Mouse (Mus musculus) embryonic facial prominence, embryonic 15.5 days (tissue): ENCODE measurements around the gene Chd4. TPM values are rescaled to one million over a fixed set of nuclear protein-coding genes. Genes with fewer than 3 reads are reported as not detected.
"Not testable (repeated sequence)": the region's sequence is repeated elsewhere in the genome, so short reads cannot be mapped to it uniquely, and the experiment has no call there.

Experiments
- ATAC-seq: fragments of 200-750 bp; cut with Nextera tagmentation; 2 replicates; pipeline ENCODE4 v1.8.0; 2017; ENCODE audit warnings: low read depth, moderate TSS enrichment; ENCODE audit not compliant: insufficient number of reproducible peaks, low FRiP score, low TSS enrichment
- H3K27ac ChIP-seq: fragments of 300-500 bp; sonication (generic); replicated peaks from 2 replicates; pipeline ENCODE4 v1.5.1; 2015; ENCODE audit warnings: mild to moderate bottlenecking, inconsistent platforms
- H3K27me3 ChIP-seq: fragments of 300-500 bp; sonication (generic); 2 replicates; pipeline ENCODE4 v1.6.1; 2015; ENCODE audit warnings: inconsistent platforms
- H3K36me3 ChIP-seq: fragments of 300-500 bp; sonication (generic); 2 replicates; pipeline ENCODE4 v1.6.1; 2015; ENCODE audit warnings: mild to moderate bottlenecking, inconsistent platforms
- H3K4me1 ChIP-seq: fragments of 300-500 bp; sonication (generic); 2 replicates; pipeline ENCODE4 v1.6.1; 2015; ENCODE audit warnings: inconsistent platforms
- H3K4me2 ChIP-seq: fragments of 300-500 bp; sonication (generic); replicated peaks from 2 replicates; pipeline ENCODE4 v1.6.1; 2015; ENCODE audit warnings: mild to moderate bottlenecking, inconsistent platforms
- H3K4me3 ChIP-seq: fragments of 300-500 bp; sonication (generic); replicated peaks from 2 replicates; pipeline ENCODE4 v1.5.1; 2015; ENCODE audit warnings: mild to moderate bottlenecking, inconsistent platforms
- H3K9ac ChIP-seq: fragments of 300-500 bp; sonication (generic); 2 replicates; pipeline ENCODE4 v1.6.1; 2015; ENCODE audit warnings: inconsistent platforms
- H3K9me3 ChIP-seq: fragments of 300-500 bp; sonication (generic); replicated peaks from 2 replicates; pipeline ENCODE4 v1.6.1; 2016; ENCODE audit warnings: inconsistent platforms
- WGBS: fragments of 180-500 bp; shearing (Covaris S2); methylation state at CpG from one replicate; pipeline ENCODE4 v1.1.7; 2015; 5-methylcytosine and 5-hydroxymethylcytosine counted together
- polyA plus RNA-seq: library from polyadenylated mRNA; unstranded; fragments of >200 nt; fragmentation: Nextera tagmentation; extraction: Ambion mirVana; gene quantifications from 2 replicates; pipeline ENCODE4 v1.2.1, GENCODE M21; 2015

Gene Chd4
- polyA plus RNA-seq, 1 experiment from 2014 or later = 70.8 TPM

DNA sequence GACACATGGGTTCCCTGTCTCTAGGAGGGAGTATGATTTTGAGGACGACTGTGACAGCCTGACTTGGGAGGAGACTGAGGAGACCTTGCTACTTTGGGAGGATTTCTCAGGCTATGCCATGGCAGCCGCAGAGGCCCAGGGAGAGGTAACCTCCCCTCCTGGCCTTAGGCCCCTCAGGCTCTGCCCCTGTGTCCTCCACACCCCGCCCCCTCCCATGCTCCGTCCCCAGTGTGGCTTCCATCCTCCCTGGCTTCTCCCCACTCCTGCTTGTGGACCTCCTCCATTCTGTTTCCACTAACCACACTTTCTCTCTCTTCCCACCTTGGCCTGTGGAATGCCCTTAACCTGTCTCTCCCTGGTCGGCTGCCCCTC, 57.2 kb downstream of the Chd4 start:
- ATAC-seq = no peak
- no peaks in the 10 kb centered on the region for H3K27me3 ChIP-seq
- H3K27ac ChIP-seq = 0 out of 2 replicates have a peak overlapping the region, but pooled peaks have one; percentile 11
- H3K4me3 ChIP-seq = no peak overlapping the region
- peaks cover 30% of the 10 kb centered on the region for H3K36me3 ChIP-seq
- peaks cover 24% of the 10 kb centered on the region for H3K4me1 ChIP-seq
- H3K9me3 ChIP-seq = no peaks in the 10 kb centered on the region
- no peak overlapping the region for H3K4me2 ChIP-seq
- WGBS = 69% methylated on average over 5 of the region's 5 CpGs
- no peak overlapping the region for H3K9ac ChIP-seq

DNA sequence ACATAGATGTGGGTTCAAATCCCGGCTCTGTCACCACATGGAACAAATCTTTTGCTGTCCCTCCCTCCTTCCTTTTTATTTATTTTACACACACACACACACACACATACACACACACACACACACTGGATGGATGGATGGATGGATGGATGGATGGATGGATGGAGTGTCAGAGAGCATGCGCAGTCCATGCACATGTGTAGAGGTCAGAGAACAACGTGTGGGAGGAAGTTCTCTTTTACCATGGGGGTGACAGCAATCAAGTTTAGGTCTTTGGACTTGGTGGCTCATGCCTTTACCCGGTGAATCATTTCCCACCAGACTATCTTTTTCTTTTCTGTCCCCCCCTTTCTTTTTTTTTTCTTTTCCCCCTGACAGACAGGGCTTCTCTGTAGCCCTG, 57.9 kb downstream of the Chd4 start:
- Histone ChIP-seq H3K4me1 (peaks cover 17% of the 10 kb centered on the region), H3K9me3 (no peaks in the 10 kb centered on the region), H3K36me3 (peaks cover 33% of the 10 kb centered on the region), H3K9ac (no peak overlapping the region), H3K4me2 (no peak overlapping the region), H3K4me3 (no peak overlapping the region), H3K27me3 (no peaks in the 10 kb centered on the region), H3K27ac (no peak overlapping the region)
- WGBS = 84% methylated on average over 4 of the region's 4 CpGs
- ATAC-seq = no peak

DNA sequence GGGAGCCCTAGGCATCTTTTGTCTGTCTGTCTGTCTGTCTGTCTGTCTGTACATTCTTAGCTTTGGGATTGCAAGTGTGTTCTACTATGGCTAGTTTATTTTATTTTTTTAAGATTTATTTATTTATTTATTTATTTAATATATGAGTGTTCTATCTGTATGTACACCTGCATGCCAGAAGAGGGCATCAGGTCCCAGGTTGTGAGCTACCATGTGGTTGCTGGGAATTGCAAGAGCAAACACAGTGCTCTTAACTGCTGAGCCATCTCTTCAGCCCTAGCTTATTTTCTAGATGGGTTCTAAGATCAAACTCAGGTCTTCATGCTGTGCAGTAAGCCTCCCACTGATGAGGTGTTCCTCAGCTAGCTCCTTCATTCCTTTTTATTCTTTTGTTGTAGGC, 58.8 kb downstream of the Chd4 start:
- no peak overlapping the region for H3K4me2 ChIP-seq
- no peak overlapping the region for H3K4me3 ChIP-seq
- no peak overlapping the region for H3K27ac ChIP-seq
- H3K27me3 ChIP-seq = no peaks in the 10 kb centered on the region
- peaks cover 10% of the 10 kb centered on the region; the same call in 1 of the 2 replicates for H3K4me1 ChIP-seq
- no peak for ATAC-seq
- peaks cover 41% of the 10 kb centered on the region for H3K36me3 ChIP-seq
- H3K9me3 ChIP-seq = no peaks in the 10 kb centered on the region
- H3K9ac ChIP-seq = no peak overlapping the region

DNA sequence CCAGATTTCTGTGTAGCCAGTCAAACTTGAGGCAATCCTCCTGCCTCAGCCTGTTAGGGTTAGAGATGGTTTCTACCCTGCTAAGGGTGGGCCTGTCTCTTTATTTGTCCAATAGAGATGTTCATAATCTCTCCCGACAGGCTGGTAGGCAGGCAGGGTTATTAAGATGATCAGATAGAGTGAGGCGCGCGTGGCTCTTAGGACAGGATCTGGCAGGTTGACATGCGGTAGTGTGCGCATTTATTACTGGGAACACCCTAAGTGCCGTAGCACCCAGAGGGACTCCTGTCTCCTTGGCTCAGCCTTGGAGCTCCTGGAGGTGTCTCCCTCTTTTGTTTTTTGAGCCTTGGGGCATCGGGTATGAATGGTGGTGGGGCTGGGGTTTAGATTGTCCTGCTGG, 59.5 kb downstream of the Chd4 start:
- no peak overlapping the region for H3K9ac ChIP-seq
- peaks cover 48% of the 10 kb centered on the region for H3K36me3 ChIP-seq
- WGBS = 73% methylated on average over 8 of the region's 8 CpGs

GRCm38 (mm10) chr6:125156491-125156890, 60.7 kb downstream of the Chd4 start:
- no peak overlapping the region for H3K27ac ChIP-seq
- H3K9ac ChIP-seq = no peak overlapping the region
- 93% methylated on average over 3 of the region's 3 CpGs for WGBS
- no peaks in the 10 kb centered on the region for H3K27me3 ChIP-seq
- H3K9me3 ChIP-seq = no peaks in the 10 kb centered on the region
- no peak overlapping the region for H3K4me3 ChIP-seq
- peaks cover 60% of the 10 kb centered on the region for H3K36me3 ChIP-seq
- peaks cover 23% of the 10 kb centered on the region for H3K4me1 ChIP-seq
- ATAC-seq = no peak
- H3K4me2 ChIP-seq = no peak overlapping the region

More for the DNA sequence above, 59.5 kb downstream of the Chd4 start:
- Histone ChIP-seq H3K4me1 (peaks cover 11% of the 10 kb centered on the region), H3K27ac (no peak overlapping the region), H3K4me2 (no peak overlapping the region), H3K9me3 (no peaks in the 10 kb centered on the region), H3K27me3 (no peaks in the 10 kb centered on the region), H3K4me3 (no peak overlapping the region)
- ATAC-seq = no peak

DNA sequence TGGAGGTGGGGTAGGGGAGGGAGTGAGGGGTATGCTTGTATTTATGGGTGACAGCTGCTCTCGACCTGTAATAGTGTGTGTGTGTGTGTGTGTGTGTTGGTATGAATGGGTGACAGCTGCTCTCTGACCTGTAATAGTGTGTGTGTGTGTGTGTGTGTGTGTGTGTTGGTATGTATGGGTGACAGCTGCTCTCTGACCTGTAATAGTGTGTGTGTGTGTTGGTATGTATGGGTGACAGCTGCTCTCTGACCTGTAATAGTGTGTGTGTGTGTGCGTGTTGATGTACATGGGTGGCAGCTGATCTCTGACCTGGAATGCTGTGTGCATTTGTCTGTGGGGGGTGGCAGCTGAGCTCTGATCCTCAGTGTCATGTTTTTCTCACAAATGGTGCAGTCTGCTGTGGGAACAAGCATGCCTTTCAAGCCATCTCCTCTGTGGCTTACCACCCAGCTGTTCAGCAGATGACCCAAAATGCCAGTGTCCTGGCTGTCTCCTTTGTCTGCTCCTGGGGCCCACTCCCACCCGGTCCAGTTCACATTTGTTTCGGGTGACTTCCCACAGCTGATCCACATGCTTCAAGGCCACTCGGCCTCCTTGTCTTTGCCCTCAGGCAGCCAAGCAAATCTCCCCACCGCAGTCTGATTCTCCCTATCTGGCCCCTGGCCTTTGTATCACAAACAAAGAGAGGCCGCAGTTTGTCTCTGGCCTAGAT, 61.3 kb downstream of the Chd4 start:
- peaks cover 26% of the 10 kb centered on the region for H3K4me1 ChIP-seq
- no peak overlapping the region for H3K9ac ChIP-seq
- H3K27me3 ChIP-seq = no peaks in the 10 kb centered on the region
- peak overlapping the region; percentile 72; the same call in 1 of the 2 replicates for H3K27ac ChIP-seq
- peaks cover 60% of the 10 kb centered on the region for H3K36me3 ChIP-seq
- 46% methylated on average over 7 of the region's 7 CpGs for WGBS
- H3K4me3 ChIP-seq = no peak overlapping the region
- H3K9me3 ChIP-seq = no peaks in the 10 kb centered on the region
- peak; percentile 43 for ATAC-seq
- H3K4me2 ChIP-seq = no peak overlapping the region

GRCm38 (mm10) chr6:125158944-125159492, 63.2 kb downstream of the Chd4 start:
- no peak overlapping the region for H3K4me2 ChIP-seq
- no peaks in the 10 kb centered on the region for H3K27me3 ChIP-seq
- peak overlapping the region; percentile 34; the same call in 1 of the 2 replicates for H3K27ac ChIP-seq
- H3K9me3 ChIP-seq = no peaks in the 10 kb centered on the region
- H3K36me3 ChIP-seq = peaks cover 54% of the 10 kb centered on the region
- ATAC-seq = no peak
- H3K9ac ChIP-seq = no peak overlapping the region
- no peak overlapping the region for H3K4me3 ChIP-seq
- WGBS = 82% methylated on average over 15 of the region's 15 CpGs
- H3K4me1 ChIP-seq = peaks cover 29% of the 10 kb centered on the region

- Histone ChIP-seq H3K9ac (no peak overlapping the region), H3K4me2 (no peak overlapping the region), H3K9me3 (no peaks in the 10 kb centered on the region), H3K4me1 (peaks cover 35% of the 10 kb centered on the region), H3K4me3 (no peak overlapping the region), H3K27me3 (no peaks in the 10 kb centered on the region), H3K27ac (peak overlapping the region; percentile 63), H3K36me3 (peaks cover 54% of the 10 kb centered on the region)
- 78% methylated on average over 7 of the region's 7 CpGs for WGBS
- no peak for ATAC-seq
Observed at GRCm38 (mm10) chr6:125159773-125160557, 64.2 kb downstream of the Chd4 start.

GRCm38 (mm10) chr6:125160558-125160853, 64.7 kb downstream of the Chd4 start:
- Histone ChIP-seq H3K36me3 (peaks cover 54% of the 10 kb centered on the region), H3K4me3 (no peak overlapping the region), H3K27me3 (no peaks in the 10 kb centered on the region), H3K9me3 (no peaks in the 10 kb centered on the region), H3K9ac (no peak overlapping the region), H3K27ac (peak overlapping the region; percentile 63), H3K4me2 (no peak overlapping the region), H3K4me1 (peaks cover 35% of the 10 kb centered on the region)
- 57% methylated on average over 10 of the region's 10 CpGs for WGBS
- no peak for ATAC-seq

DNA sequence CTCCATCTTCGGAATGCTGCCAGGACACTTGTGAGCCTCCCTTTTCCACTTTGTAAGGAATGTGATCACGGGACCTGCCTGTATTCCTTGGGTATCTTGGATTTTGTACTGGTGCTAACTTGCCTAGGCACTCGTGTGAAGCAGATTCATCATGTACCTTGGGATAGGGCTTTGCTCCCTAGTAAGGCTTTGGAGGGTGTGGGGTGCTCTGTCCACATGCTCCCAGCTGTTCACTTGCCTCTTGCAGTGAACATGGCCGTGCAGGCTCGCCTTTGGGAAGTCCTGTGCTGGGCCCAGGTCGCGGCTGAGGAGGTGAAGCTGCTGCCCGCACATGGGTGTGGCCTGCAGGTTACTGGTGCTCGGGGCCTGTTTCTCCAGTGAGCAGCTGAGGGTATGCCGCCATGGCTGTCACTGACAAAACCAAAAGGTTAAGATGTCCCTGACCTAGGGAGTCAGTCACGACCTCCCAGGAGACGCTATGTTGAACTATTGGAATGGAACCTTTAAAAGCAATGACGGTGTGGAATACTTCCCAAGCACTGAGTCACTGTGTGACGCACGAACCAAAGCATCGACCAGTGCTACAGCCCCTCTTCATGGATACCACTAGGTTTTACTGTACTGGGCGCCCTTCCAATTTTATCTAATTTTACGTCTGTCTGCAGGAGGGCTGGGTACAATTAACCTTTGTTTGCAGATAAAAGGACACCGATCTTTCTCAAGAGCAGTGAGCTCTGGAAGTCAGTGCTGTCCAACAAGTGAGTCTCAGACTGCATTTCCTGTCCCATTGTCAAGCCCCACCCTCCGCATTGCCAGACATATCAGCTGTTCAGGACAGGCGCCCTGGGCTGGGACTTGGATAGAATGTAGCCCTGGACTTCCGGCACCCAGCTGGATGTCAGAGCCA, 65.3 kb downstream of the Chd4 start:
- no peaks in the 10 kb centered on the region for H3K27me3 ChIP-seq
- WGBS = 17% methylated on average over 22 of the region's 22 CpGs
- H3K27ac ChIP-seq = peak overlapping the region; percentile 63
- no peak overlapping the region for H3K4me3 ChIP-seq
- ATAC-seq = no peak
- H3K9ac ChIP-seq = no peak overlapping the region
- H3K36me3 ChIP-seq = peaks cover 51% of the 10 kb centered on the region
- H3K4me1 ChIP-seq = peaks cover 38% of the 10 kb centered on the region
- no peak overlapping the region for H3K4me2 ChIP-seq
- H3K9me3 ChIP-seq = no peaks in the 10 kb centered on the region

DNA sequence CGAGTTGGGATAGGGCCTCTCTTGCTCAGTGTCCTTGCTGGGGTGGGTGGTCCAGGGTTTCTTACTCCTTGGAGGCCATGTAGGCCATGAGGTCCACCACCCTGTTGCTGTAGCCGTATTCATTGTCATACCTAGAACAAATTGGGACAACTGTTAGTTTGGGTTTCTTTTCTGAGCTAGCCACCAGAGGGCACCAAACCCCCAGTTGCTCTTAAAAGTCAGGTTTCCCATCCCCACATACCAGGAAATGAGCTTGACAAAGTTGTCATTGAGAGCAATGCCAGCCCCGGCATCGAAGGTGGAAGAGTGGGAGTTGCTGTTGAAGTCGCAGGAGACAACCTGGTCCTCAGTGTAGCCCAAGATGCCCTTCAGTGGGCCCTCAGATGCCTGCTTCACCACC, 66.2 kb downstream of the Chd4 start:
- H3K9ac ChIP-seq, H3K4me2 ChIP-seq, H3K9me3 ChIP-seq, H3K27me3 ChIP-seq, H3K4me3 ChIP-seq, ATAC-seq, H3K27ac ChIP-seq: not testable (repeated sequence)
- peaks cover 47% of the 10 kb centered on the region for H3K4me1 ChIP-seq
- 10% methylated on average over 4 of the region's 5 CpGs for WGBS
- H3K36me3 ChIP-seq = peaks cover 51% of the 10 kb centered on the region
